Mouse (Mus musculus): Measurements from ENCODE around the gene Bbof1. TPM values are rescaled to one million over a fixed set of nuclear protein-coding genes. Genes with fewer than 3 reads are reported as not detected.

Gene Bbof1
- total RNA-seq (2014; rRNA removed) = 2.2 and 2.4 TPM in 2 replicates
- polyA plus RNA-seq (2015; fragmentation: Nextera tagmentation; extraction: Ambion mirVana) = 2.1 and 2.3 TPM in 2 replicates

DNA sequence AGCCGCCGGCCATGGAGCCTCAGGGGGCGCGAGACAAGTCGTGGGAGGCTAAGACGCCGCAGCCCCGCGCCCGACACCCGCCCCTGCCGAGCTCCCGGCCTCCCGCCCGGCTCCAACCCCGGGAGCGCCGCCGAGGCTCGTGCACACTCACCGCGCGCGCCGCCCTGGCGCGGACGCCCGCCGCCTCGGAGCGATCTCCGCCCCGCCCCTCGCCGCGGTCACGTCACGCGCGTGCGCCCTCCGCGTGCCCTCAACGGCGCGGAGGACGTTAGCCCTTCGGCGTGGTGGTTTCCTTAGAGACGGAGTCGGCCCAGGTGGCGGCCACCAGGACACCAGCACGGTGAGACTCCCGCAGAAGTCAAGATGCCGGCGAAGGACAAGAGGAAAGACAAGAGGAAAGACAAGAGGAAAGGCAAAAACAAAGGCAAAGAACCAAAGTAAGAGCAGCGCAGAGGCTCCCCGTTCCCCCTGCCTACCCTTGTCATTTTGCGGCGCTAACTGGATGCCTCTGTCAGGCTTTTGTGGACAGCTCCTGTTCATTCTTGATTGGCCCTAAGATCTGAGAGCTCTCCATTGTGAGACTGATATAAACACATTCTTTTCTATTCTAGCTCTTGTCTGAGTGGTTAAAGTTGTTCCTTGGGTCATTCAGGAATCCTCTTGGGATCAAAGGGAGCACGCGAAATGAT is at the start of gene Bbof1, which contains the start of gene Entpd5:
Gene Bbof1 (plus strand): TSS at position 253 of the 689 bp plus-strand sequence.
Gene Entpd5 (minus strand): TSS at position 211 of the 689 bp plus-strand sequence.
- peaks cover 5% of the 10 kb centered on the region for H3K4me1 ChIP-seq (ENCODE audit: insufficient read depth, low read length)
- H3K36me3 ChIP-seq (ENCODE audit: insufficient read depth, low read length) = no peaks in the 10 kb centered on the region
- peak within 1 kb of the TSS; percentile 88 for H3K4me2 ChIP-seq (ENCODE audit: low read depth, low read length)
- H3K27ac ChIP-seq = peak within 1 kb of the TSS; percentile 93
- H3K9ac ChIP-seq (replicated peaks; ENCODE audit: low read length) = peak within 1 kb of the TSS; percentile 76
- no peaks in the 10 kb centered on the region for H3K9me3 ChIP-seq (ENCODE audit: low read length)
- DNase-seq (ENCODE audit: low spot score) (peak; percentile 96), ATAC-seq (peak; percentile 96)
- WGBS = 1% methylated on average over 62 of the region's 63 CpGs
- no peaks in the 10 kb centered on the region for H3K27me3 ChIP-seq (ENCODE audit: insufficient read depth, low read length)
- TF ChIP-seq CTCF (IDR thresholded peaks at IDR 0.05; ENCODE audit: low read depth) = 0 out of 2 replicates have a peak, but pooled peaks have one; percentile 10
- peak within 1 kb of the TSS; percentile 93 for H3K4me3 ChIP-seq (ENCODE audit: low read length)

DNA sequence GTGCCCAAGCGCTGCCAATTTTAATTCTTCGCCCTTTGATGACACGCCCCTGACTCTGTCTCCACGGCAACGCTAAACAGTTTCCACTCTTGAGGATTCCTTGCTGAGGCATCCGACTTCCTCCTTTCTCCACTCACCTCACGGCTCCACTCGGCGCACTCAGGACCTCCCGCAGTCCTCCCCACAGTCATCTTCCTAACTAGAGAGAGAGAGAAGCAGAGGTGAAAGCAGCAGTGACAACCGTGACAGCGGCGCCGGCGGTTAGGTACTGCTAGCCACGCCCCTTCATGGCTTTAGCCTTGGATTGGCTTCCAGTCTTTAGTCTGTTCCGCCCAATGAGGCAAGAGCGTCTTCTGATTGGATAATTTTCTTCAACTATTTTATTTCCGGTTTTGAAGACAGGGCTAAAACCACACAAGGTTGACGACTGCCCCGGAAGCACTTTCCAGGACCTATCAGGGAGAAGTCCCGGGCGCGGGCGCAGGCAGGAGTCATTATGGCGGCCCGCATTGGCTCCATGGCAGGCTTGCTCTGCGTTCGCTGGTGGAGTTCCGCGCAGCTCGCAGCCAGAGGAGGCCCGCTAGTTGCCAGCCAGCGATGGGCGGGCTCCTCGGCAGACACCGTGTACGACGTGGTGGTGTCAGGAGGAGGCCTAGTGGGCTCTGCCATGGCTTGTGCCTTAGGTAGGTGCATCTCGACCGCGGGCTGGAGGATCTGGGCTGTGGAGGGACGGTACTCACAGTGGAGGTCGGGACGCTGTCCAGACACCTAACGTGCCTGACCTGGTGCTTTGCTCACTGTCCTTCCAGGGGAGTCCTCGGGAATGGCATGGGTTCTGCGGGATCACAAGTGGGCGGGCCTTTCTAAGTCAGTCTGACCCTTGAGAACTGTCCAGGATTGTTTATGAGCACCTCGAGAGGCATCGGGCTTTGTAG is 47.0 kb upstream of the Bbof1 start, which contains the start of the genes Coq6 and Fam161b:
Gene Coq6 (plus strand): TSS at position 103 of the 935 bp plus-strand sequence.
Gene Fam161b (minus strand): TSS at position 279 of the 935 bp plus-strand sequence.
- H3K27me3 ChIP-seq (ENCODE audit: insufficient read depth, low read length) = no peaks in the 10 kb centered on the region
- H3K27ac ChIP-seq = peak within 1 kb of the TSS; percentile 68
- H3K4me1 ChIP-seq (ENCODE audit: insufficient read depth, low read length) = peaks cover 8% of the 10 kb centered on the region; the same call in 1 of the 2 replicates
- under 1% methylated on average over 51 of the region's 51 CpGs for WGBS
- peak within 1 kb of the TSS; percentile 91 for H3K4me2 ChIP-seq (ENCODE audit: low read depth, low read length)
- peak within 1 kb of the TSS; percentile 98 for H3K4me3 ChIP-seq (ENCODE audit: low read length)
- DNase-seq (ENCODE audit: low spot score) = peak; percentile 99
- no peaks in the 10 kb centered on the region for H3K9me3 ChIP-seq (ENCODE audit: low read length)
- 0 out of 2 replicates have a peak, but pooled peaks cover 3% of the 10 kb centered on the region for H3K36me3 ChIP-seq (ENCODE audit: insufficient read depth, low read length)
- no peak; the same call in none of the 2 replicates for TF ChIP-seq CTCF (IDR thresholded peaks at IDR 0.05; ENCODE audit: low read depth)
- H3K9ac ChIP-seq (replicated peaks; ENCODE audit: low read length) = peak within 1 kb of the TSS; percentile 84
- ATAC-seq = peak; percentile 100

DNA sequence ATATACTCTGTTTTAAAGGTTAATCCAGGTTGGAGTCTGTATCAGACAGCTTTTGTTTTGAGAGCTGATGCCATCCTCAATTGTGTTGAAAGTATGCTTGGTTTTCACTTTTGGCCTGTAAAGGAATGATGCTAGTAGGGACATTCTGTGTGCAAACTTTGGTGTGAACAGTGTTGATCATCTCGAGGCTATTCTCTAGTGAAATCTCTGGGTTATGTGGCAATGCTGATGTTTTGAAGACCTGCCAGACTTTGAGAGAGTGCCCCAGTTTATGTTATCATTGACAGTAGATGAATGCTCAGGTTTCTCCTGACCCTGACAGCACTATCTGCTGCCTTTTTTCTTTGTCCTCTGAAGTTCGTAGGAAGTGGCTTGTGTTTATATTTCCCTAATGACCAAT is 46.0 kb upstream of the Bbof1 start:
- no peak for TF ChIP-seq CTCF (IDR thresholded peaks at IDR 0.05; ENCODE audit: low read depth)
- Histone ChIP-seq H3K4me1 (ENCODE audit: insufficient read depth, low read length) (peaks cover 8% of the 10 kb centered on the region; the same call in 1 of the 2 replicates), H3K9me3 (ENCODE audit: low read length) (no peaks in the 10 kb centered on the region), H3K4me2 (ENCODE audit: low read depth, low read length) (peak overlapping the region; percentile 91), H3K36me3 (ENCODE audit: insufficient read depth, low read length) (no peaks in the 10 kb centered on the region; the same call in 1 of the 2 replicates), H3K9ac (replicated peaks; ENCODE audit: low read length) (no peak overlapping the region), H3K27ac (no peak overlapping the region), H3K4me3 (ENCODE audit: low read length) (peak overlapping the region; percentile 98), H3K27me3 (ENCODE audit: insufficient read depth, low read length) (no peaks in the 10 kb centered on the region)
- ATAC-seq = no peak
- no peak for DNase-seq (ENCODE audit: low spot score)
- 71% methylated on average over 2 of the region's 2 CpGs for WGBS

DNA sequence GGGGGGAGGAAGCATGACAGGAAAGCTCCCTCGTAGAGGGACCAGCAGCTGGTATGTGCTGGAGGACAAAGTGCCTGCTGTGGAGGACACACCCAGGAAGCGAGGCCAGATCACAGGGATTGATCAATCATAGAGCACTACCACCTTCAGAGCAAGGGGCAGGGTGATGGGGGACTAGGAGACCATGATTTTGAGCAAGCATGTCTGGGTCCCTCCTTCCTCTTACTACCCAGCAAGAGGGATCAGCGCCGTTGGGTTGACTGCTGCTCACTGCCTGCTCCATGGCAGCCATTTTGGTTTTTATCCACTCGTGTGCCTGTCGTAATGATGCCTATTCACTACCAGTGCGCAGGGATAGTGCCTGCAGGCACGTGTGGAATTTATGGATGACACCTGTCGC is 44.6 kb upstream of the Bbof1 start:
- Histone ChIP-seq H3K36me3 (ENCODE audit: insufficient read depth, low read length) (peaks cover 11% of the 10 kb centered on the region), H3K27ac (no peak overlapping the region), H3K9ac (replicated peaks; ENCODE audit: low read length) (no peak overlapping the region), H3K27me3 (ENCODE audit: insufficient read depth, low read length) (no peaks in the 10 kb centered on the region), H3K4me1 (ENCODE audit: insufficient read depth, low read length) (peaks cover 8% of the 10 kb centered on the region; the same call in 1 of the 2 replicates), H3K4me3 (ENCODE audit: low read length) (no peak overlapping the region), H3K9me3 (ENCODE audit: low read length) (no peaks in the 10 kb centered on the region), H3K4me2 (ENCODE audit: low read depth, low read length) (no peak overlapping the region)
- WGBS = 86% methylated on average over 9 of the region's 9 CpGs
- no peak for TF ChIP-seq CTCF (IDR thresholded peaks at IDR 0.05; ENCODE audit: low read depth)
- ATAC-seq (no peak), DNase-seq (ENCODE audit: low spot score) (no peak)

DNA sequence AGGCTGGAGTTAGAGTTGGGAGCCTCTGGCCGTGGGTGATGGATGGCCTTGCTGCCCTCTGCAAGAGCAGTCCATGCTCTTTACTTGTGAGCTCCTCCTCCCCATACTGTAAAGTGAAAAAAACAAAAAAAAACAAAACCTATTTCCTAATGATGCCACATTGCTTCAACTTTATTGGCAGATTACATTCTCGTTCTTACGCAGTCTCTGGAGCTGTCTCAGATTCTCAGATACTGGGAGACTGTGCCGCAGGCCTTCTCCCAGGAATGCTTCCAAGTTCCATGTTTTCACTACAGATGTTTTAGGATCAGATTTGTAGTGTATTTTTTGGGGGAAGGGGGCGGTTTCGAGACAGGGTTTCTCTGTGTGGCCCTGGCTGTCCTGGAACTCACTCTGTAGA is 43.7 kb upstream of the Bbof1 start:
- no peak overlapping the region for H3K4me3 ChIP-seq (ENCODE audit: low read length)
- TF ChIP-seq CTCF (IDR thresholded peaks at IDR 0.05; ENCODE audit: low read depth) = no peak

DNA sequence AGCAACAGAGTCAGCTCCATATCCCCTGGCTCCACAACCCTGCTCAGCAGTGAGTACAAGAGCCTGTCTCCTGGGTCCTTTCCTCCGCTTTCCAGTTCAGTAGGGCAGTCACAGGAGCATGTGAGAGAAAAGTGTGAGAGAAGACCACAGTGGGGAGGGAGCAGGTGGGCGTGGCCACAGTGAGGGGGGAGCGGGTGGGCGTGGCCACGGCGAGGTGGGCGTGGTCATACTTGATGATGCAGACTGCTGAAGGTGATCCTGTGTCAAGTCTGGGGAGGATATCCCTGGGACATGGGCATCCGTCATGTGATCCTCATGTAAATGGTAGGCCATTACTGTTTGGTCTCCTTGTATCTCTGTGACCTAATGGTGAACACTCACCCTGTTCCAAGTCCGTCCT is 41.9 kb upstream of the Bbof1 start:
- ATAC-seq (no peak), DNase-seq (ENCODE audit: low spot score) (no peak)
- Histone ChIP-seq H3K36me3 (ENCODE audit: insufficient read depth, low read length) (peaks cover 37% of the 10 kb centered on the region), H3K9me3 (ENCODE audit: low read length) (no peaks in the 10 kb centered on the region), H3K27ac (no peak overlapping the region), H3K4me3 (ENCODE audit: low read length) (no peak overlapping the region), H3K4me1 (ENCODE audit: insufficient read depth, low read length) (peaks cover 8% of the 10 kb centered on the region; the same call in 1 of the 2 replicates), H3K9ac (replicated peaks; ENCODE audit: low read length) (no peak overlapping the region), H3K4me2 (ENCODE audit: low read depth, low read length) (no peak overlapping the region), H3K27me3 (ENCODE audit: insufficient read depth, low read length) (no peaks in the 10 kb centered on the region)
- TF ChIP-seq CTCF (IDR thresholded peaks at IDR 0.05; ENCODE audit: low read depth) = no peak
- whole genome bisulfite sequencing = 73% methylated on average over 9 of the region's 9 CpGs

More for the DNA sequence above, 43.7 kb upstream of the Bbof1 start:
- Histone ChIP-seq H3K4me2 (ENCODE audit: low read depth, low read length) (no peak overlapping the region), H3K36me3 (ENCODE audit: insufficient read depth, low read length) (peaks cover 19% of the 10 kb centered on the region), H3K9me3 (ENCODE audit: low read length) (no peaks in the 10 kb centered on the region), H3K4me1 (ENCODE audit: insufficient read depth, low read length) (peaks cover 8% of the 10 kb centered on the region; the same call in 1 of the 2 replicates), H3K9ac (replicated peaks; ENCODE audit: low read length) (no peak overlapping the region), H3K27me3 (ENCODE audit: insufficient read depth, low read length) (no peaks in the 10 kb centered on the region), H3K27ac (no peak overlapping the region)
- WGBS = 98% methylated on average over 6 of the region's 6 CpGs
- no peak for ATAC-seq
- no peak for DNase-seq (ENCODE audit: low spot score)
